Mouse (Mus musculus) gastrocnemius, adult 18-20 months (tissue): ENCODE measurements around the gene Ssr1. TPM values are rescaled to one million over a fixed set of nuclear protein-coding genes. Genes with fewer than 3 reads are reported as not detected.

Experiments
- DNase-seq: peaks from one replicate; pipeline ENCODE4 v3.0.0; 2021; ENCODE audit warnings: low spot score
- total RNA-seq, 2 experiments: library from RNA; stranded (reverse); gene quantifications; 2 replicates each; pipeline ENCODE4 v1.2.3; 2021

Gene Ssr1
- total RNA-seq, 2 experiments from 2014 or later = 66.5 to 68.8 TPM

- DNase-seq = no peak
These were observed 13.0 kb downstream of the Ssr1 start for GRCm38 (mm10) chr13:37981063-37981462.

- DNase-seq = no peak
These were observed 13.7 kb downstream of the Ssr1 start for GRCm38 (mm10) chr13:37980346-37980745.

GRCm38 (mm10) chr13:37979506-37979905, 14.5 kb downstream of the Ssr1 start:
- DNase-seq = no peak

GRCm38 (mm10) chr13:37974731-37975130, 19.3 kb downstream of the Ssr1 start:
- no peak for DNase-seq

- no peak for DNase-seq
These were observed 20.0 kb downstream of the Ssr1 start for GRCm38 (mm10) chr13:37974036-37974435.

GRCm38 (mm10) chr13:37970887-37971530, 23.0 kb downstream of the Ssr1 start:
- DNase-seq = no peak

- DNase-seq = no peak
These were observed 24.0 kb downstream of the Ssr1 start for GRCm38 (mm10) chr13:37969988-37970387.

GRCm38 (mm10) chr13:37969337-37969736, 24.7 kb downstream of the Ssr1 start:
- DNase-seq = peak; percentile 86

- DNase-seq = no peak
These were observed 26.5 kb downstream of the Ssr1 start for GRCm38 (mm10) chr13:37967565-37967964.

- no peak for DNase-seq
These were observed 27.0 kb downstream of the Ssr1 start for GRCm38 (mm10) chr13:37967052-37967437.

- DNase-seq = no peak
These were observed 27.6 kb downstream of the Ssr1 start for GRCm38 (mm10) chr13:37966256-37967051.

GRCm38 (mm10) chr13:37965126-37965914, 28.7 kb downstream of the Ssr1 start:
- no peak for DNase-seq

- no peak for DNase-seq
These were observed 29.6 kb downstream of the Ssr1 start for GRCm38 (mm10) chr13:37964128-37965087.

GRCm38 (mm10) chr13:37963354-37964007, 30.5 kb downstream of the Ssr1 start:
- peak; percentile 85 for DNase-seq

- no peak for DNase-seq
These were observed 31.5 kb downstream of the Ssr1 start for GRCm38 (mm10) chr13:37962541-37962940.

GRCm38 (mm10) chr13:37959936-37960335, 34.1 kb downstream of the Ssr1 start:
- no peak for DNase-seq

- DNase-seq = peak; percentile 57
These were observed 34.6 kb downstream of the Ssr1 start for GRCm38 (mm10) chr13:37959239-37959907.

GRCm38 (mm10) chr13:37958498-37959238, 35.3 kb downstream of the Ssr1 start:
- DNase-seq = no peak

GRCm38 (mm10) chr13:37954318-37954717, 39.7 kb downstream of the Ssr1 start:
- DNase-seq = no peak
